In the genomic region with DNA sequence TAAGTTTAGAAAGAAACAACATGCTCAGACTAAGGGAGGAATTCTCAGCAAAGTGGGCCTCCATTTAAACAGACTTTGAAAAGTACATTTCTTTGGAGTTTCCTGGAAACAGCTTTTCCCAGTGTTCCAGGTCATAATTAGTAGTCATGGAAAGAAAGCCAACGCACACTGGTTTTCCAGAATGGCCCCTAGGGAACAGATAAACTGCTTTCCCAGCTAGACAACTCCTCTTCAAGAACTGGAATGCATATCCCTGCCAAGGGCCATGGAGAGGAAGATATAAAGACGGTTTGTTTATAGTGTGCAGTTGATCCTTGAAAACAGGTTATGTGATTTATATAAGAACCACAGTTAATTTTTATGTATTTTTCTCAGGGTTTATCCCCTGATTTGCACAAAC, we compare ENCODE assay signal across 14 mouse cellular contexts.
DNase-seq lines count a peak whose midpoint lies in the region; ATAC-seq and TF ChIP-seq lines count a peak whose summit lies in the region.
"Had no signal": no experiment of that assay in that cellular context is flagged by ENCODE, and none has a peak within 500 bp of the region (broad histone marks: within the 10 kb centered on the region; RNA-seq: fewer than 3 reads in every experiment).

No protein-coding gene starts in this region.

- H3K27ac ChIP-seq in layer of hippocampus, adult 2 months = peak overlapping the region; percentile 43; the same call in 1 of the 2 replicates
- no peak overlapping the region for H3K27ac ChIP-seq in liver, postnatal 0 days (ENCODE audit: low read depth)
- H3K27ac ChIP-seq: limb, embryonic 15.5 days had no signal

- intact Hi-C loops in gastrocnemius, postnatal 14 days (cut with DNase I; ENCODE audit: low total_unique reads) = no loop called here
- intact Hi-C loops in heart, postnatal 14 days (cut with DNase I) = no loop called here

- H3K9me3 ChIP-seq in liver, postnatal 0 days (ENCODE audit: low read length) = no peaks in the 10 kb centered on the region
- H3K9me3 ChIP-seq: limb, embryonic 15.5 days had no signal

- H3K4me2 ChIP-seq in liver, postnatal 0 days (ENCODE audit: low read depth, low read length) = no peak overlapping the region
- H3K4me2 ChIP-seq: limb, embryonic 15.5 days had no signal

- no peaks in the 10 kb centered on the region for H3K36me3 ChIP-seq in liver, postnatal 0 days (replicated peaks; ENCODE audit: insufficient read depth, low read length)
- H3K36me3 ChIP-seq: limb, embryonic 15.5 days had no signal

- H3K4me3 ChIP-seq in layer of hippocampus, adult 2 months = no peak overlapping the region
- no peak overlapping the region for H3K4me3 ChIP-seq in liver, postnatal 0 days (ENCODE audit: low read depth, low read length)
- H3K4me3 ChIP-seq: limb, embryonic 15.5 days had no signal

- no peak overlapping the region for H3K9ac ChIP-seq in liver, postnatal 0 days (replicated peaks)
- H3K9ac ChIP-seq: limb, embryonic 15.5 days had no signal

- TF ChIP-seq EP300 in liver, postnatal 0 days (IDR thresholded peaks at IDR 0.05; ENCODE audit: low read depth) = no peak

- peak; percentile 5 for DNase-seq in gastrocnemius, postnatal 14 days
- DNase-seq in gastrocnemius, postnatal 10 days = no peak
- DNase-seq in layer of hippocampus, adult 2 months (ENCODE audit: low spot score in 2 of 2) = peak in 1 of 2 experiments; percentile 0
- DNase-seq in layer of hippocampus, adult 9-10 months (ENCODE audit: low spot score) = no peak
- peak; percentile 4 for DNase-seq in brain, adult 2 months (ENCODE audit: low read depth, low spot score)
- peak; percentile 14 to 30 for DNase-seq in heart, postnatal 14 days
- no peak for DNase-seq in liver, postnatal 0 days
- no peak for DNase-seq in urinary bladder, postnatal 25 days (ENCODE audit: low spot score)
- DNase-seq: layer of hippocampus, postnatal 36 days; right cerebral cortex, adult 18-20 months; thymus, postnatal 36 days had no signal

- 69% methylated on average over 2 of the region's 2 CpGs for WGBS in liver, postnatal 0 days (ENCODE audit: insufficient replicate concordance)

- H3K27me3 ChIP-seq in liver, postnatal 0 days (ENCODE audit: insufficient read depth, low read length) = no peaks in the 10 kb centered on the region
- H3K27me3 ChIP-seq: limb, embryonic 15.5 days had no signal

- ATAC-seq in liver, postnatal 0 days = no peak
- ATAC-seq: lung, postnatal 0 days; midbrain, embryonic 16.5 days had no signal

- TF ChIP-seq CTCF in layer of hippocampus, adult 2 months (conservative IDR thresholded peaks at IDR 0.05) = no peak
- no peak for TF ChIP-seq CTCF in liver, postnatal 0 days (IDR thresholded peaks at IDR 0.05; ENCODE audit: low read depth)

- H3K4me1 ChIP-seq in liver, postnatal 0 days (ENCODE audit: insufficient read depth) = peaks cover 3% of the 10 kb centered on the region; the same call in 1 of the 2 replicates
- H3K4me1 ChIP-seq: limb, embryonic 15.5 days had no signal

Comparison
In these comparisons a context has a peak if more than half of its experiments do, and no peak if none do; other contexts are left out.
1. DNase-seq: peak in gastrocnemius, postnatal 14 days (single experiment), brain, adult 2 months (single experiment) and heart, postnatal 14 days (2 of 2); none in gastrocnemius, postnatal 10 days (single experiment), layer of hippocampus, adult 9-10 months (single experiment), liver, postnatal 0 days (single experiment) and urinary bladder, postnatal 25 days (single experiment).